Mouse (Mus musculus) cortical plate, adult 2 months (tissue): ENCODE data around the gene Dnah17.

ENCODE experiments used
- CTCF ChIP-seq: fragments of 200-500 bp; IDR thresholded peaks from 2 replicates; pipeline ENCODE4 v1.5.1; 2011; ENCODE audit warnings: mild to moderate bottlenecking, control low read depth, low read length; ENCODE audit not compliant: insufficient read depth; ENCODE audit errors: extremely low read depth
- POLR2A ChIP-seq: fragments of 200-500 bp; IDR thresholded peaks from 2 replicates; pipeline ENCODE4 v1.6.1; 2011; ENCODE audit warnings: mild to moderate bottlenecking, low read length, control low read depth; ENCODE audit not compliant: insufficient read depth; ENCODE audit errors: extremely low read depth

DNA sequence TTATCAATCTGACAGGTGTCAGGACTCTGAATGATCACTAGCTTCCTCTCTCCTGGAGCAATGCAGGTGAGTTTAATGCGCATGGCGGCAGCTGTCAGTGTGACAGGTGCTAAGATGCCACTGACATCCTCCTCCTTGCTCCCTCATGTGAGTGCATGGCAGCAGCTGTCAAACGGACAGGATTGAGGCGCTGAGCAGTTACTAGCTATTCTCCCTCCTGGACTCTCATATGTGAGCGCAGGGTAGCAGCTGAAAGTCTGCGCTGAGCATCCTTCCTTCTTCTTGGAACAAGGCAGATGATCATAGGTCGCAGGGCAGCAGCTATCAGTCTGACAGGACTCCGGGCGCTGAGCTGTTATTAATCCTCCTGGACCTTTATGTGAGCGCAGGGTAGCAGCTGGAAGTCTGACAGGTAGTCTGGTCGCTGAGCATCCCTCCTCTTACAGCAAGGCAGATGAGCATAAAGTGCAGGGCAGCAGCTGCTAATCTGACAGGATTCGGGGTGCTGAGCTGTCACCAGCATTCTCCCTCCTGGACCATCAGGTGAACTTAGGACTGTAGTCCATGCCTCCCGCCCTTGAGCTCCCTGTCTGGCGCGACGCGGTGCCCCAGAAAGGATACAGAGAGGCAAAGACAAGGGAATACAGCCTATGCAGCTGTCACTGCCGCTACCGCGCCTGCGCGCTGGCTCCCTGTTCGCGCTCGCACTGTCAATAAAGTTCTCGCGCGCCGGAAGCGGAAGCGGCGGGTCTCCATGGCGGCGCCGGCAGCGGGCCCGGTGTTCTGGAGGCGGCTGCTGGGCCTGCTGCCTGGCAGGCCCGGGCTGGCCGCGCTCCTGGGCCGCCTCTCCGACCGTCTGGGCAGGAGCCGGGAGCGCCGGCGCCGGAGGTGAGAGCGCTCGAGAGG lies 144.1 kb downstream of the Dnah17 start, which contains the start of gene Pgs1:
- TF ChIP-seq CTCF (no peak), POLR2A (peak; percentile 97)
